In genomic region chr8:73353794-73354179, GRCm38 (mm10) we compare ENCODE assay signal across 8 mouse cellular contexts. TPM values are rescaled to one million over a fixed set of nuclear protein-coding genes. Genes with fewer than 3 reads are reported as not detected.
A peak's percentile ranks its signal among the peaks of the same experiment; 100 is the strongest.
DNase-seq lines count a peak whose midpoint lies in the region; ATAC-seq and TF ChIP-seq lines count a peak whose summit lies in the region.

No protein-coding gene starts in this region.

- H3K36me3 ChIP-seq in heart, adult 2 months (ENCODE audit: control insufficient read depth, insufficient read depth, low read length), result peaks cover 8% of the 10 kb centered on the region
- H3K36me3 ChIP-seq in C2C12 (ENCODE audit: control insufficient read depth, insufficient read depth), result no peaks in the 10 kb centered on the region
- no peaks in the 10 kb centered on the region for H3K36me3 ChIP-seq in forebrain, postnatal 0 days (ENCODE audit: insufficient read depth)
- H3K36me3 ChIP-seq in liver, embryonic 14.5 days (replicated peaks; ENCODE audit: control insufficient read depth, insufficient read depth, low read depth), result no peaks in the 10 kb centered on the region

- no peak for TF ChIP-seq CTCF in heart, adult 2 months (IDR thresholded peaks at IDR 0.05)
- TF ChIP-seq CTCF in C2C12 (IDR thresholded peaks at IDR 0.05; ENCODE audit: control insufficient read depth, insufficient read depth, insufficient read length), result no peak
- TF ChIP-seq CTCF in forebrain, postnatal 0 days (IDR thresholded peaks at IDR 0.05; ENCODE audit: low read depth), result no peak
- TF ChIP-seq CTCF in liver, embryonic 14.5 days (IDR thresholded peaks at IDR 0.05; ENCODE audit: low read depth), result no peak

- peaks cover 34% of the 10 kb centered on the region for H3K79me3 ChIP-seq in C2C12 (ENCODE audit: low read depth)

- peaks cover 6% of the 10 kb centered on the region for H3K4me1 ChIP-seq in heart, adult 2 months (ENCODE audit: control insufficient read depth, insufficient read depth, low read length)
- peaks cover 19% of the 10 kb centered on the region for H3K4me1 ChIP-seq in forebrain, postnatal 0 days (ENCODE audit: insufficient read depth)
- peaks cover 0 to 4% of the 10 kb centered on the region in 2 experiments; a peak in 2 of 4 replicates for H3K4me1 ChIP-seq in liver, embryonic 14.5 days (replicated peaks; ENCODE audit: control insufficient read depth in 2 of 2, insufficient read depth in 2 of 2, low read length in 1 of 2)

- ATAC-seq in forebrain, postnatal 0 days, result peak; percentile 18
- peak; percentile 12; the same call in 1 of the 2 replicates for ATAC-seq in liver, embryonic 14.5 days (ENCODE audit: insufficient read depth)

- no peak for TF ChIP-seq EP300 in heart, adult 2 months (IDR thresholded peaks at IDR 0.05; ENCODE audit: insufficient read depth, low read depth, low read length)
- no peak for TF ChIP-seq EP300 in liver, embryonic 14.5 days (IDR thresholded peaks at IDR 0.05; ENCODE audit: low read depth)

- DNase-seq in heart, adult 2 months, result no peak
- DNase-seq in heart, adult 9 months (ENCODE audit: low spot score in 2 of 2), result no peak
- no peak for DNase-seq in forebrain, postnatal 0 days
- DNase-seq in liver, embryonic 14.5 days (ENCODE audit: low read depth in 3 of 3, low spot score in 3 of 3), result no peak
- no peak for DNase-seq in embryo, embryonic 10 days (ENCODE audit: low spot score)
- DNase-seq in c-Kit-positive CD71-positive TER-119-positive erythroid progenitor cells, embryonic 14.5 days (ENCODE audit: low spot score), result no peak
- no peak for DNase-seq in right cerebral cortex, postnatal 36 days (ENCODE audit: low spot score in 2 of 2)

- no peak for TF ChIP-seq POLR2A in heart, adult 2 months (IDR thresholded peaks at IDR 0.05; ENCODE audit: insufficient read depth, low read depth, low read length)

- no peaks in the 10 kb centered on the region for H3K27me3 ChIP-seq in heart, adult 2 months (ENCODE audit: control insufficient read depth, insufficient read depth, low read length)
- no peaks in the 10 kb centered on the region for H3K27me3 ChIP-seq in C2C12 (ENCODE audit: control insufficient read depth, insufficient read depth, insufficient read length)
- no peaks in the 10 kb centered on the region for H3K27me3 ChIP-seq in forebrain, postnatal 0 days (ENCODE audit: insufficient read depth, low read length)
- H3K27me3 ChIP-seq in liver, embryonic 14.5 days (ENCODE audit: control insufficient read depth, insufficient read depth, low read length), result peaks cover 29% of the 10 kb centered on the region

- peak overlapping the region; percentile 16 for H3ac ChIP-seq in C2C12 (ENCODE audit: control insufficient read depth, insufficient read length, low read depth)

- no peaks in the 10 kb centered on the region for H3K9me3 ChIP-seq in forebrain, postnatal 0 days (ENCODE audit: low read length)
- H3K9me3 ChIP-seq in liver, embryonic 14.5 days (ENCODE audit: control insufficient read depth, low read length), result no peaks in the 10 kb centered on the region

- intact Hi-C loops in heart, adult 2 months (cut with DNase I), result loop anchor here (2.0 to 5.0 kb wide), 2 partner anchors 41 to 121 kb away; no protein-coding TSS in a partner anchor

- peaks cover 1% of the 10 kb centered on the region; the same call in 1 of the 2 replicates for H3K79me2 ChIP-seq in heart, adult 2 months (replicated peaks; ENCODE audit: control insufficient read depth, insufficient read depth, low read length)
- peaks cover 43% of the 10 kb centered on the region for H3K79me2 ChIP-seq in C2C12 (ENCODE audit: control insufficient read depth, insufficient read depth)

- under 1% methylated on average over 16 of the region's 16 CpGs for WGBS in heart, adult 2 months
- WGBS in forebrain, postnatal 0 days, result under 1% methylated on average over 16 of the region's 16 CpGs
- 0% methylated on average over 16 of the region's 16 CpGs for WGBS in liver, embryonic 14.5 days (ENCODE audit: insufficient replicate concordance)

- H3K27ac ChIP-seq in heart, adult 2 months, result peak overlapping the region; percentile 83
- H3K27ac ChIP-seq in forebrain, postnatal 0 days (ENCODE audit: low read depth, low read length), result peak overlapping the region; percentile 89
- no peak overlapping the region for H3K27ac ChIP-seq in liver, embryonic 14.5 days

- peak overlapping the region; percentile 64 for H3K9ac ChIP-seq in heart, adult 2 months (ENCODE audit: low read depth, low read length)
- H3K9ac ChIP-seq in forebrain, postnatal 0 days, result peak overlapping the region; percentile 95
- H3K9ac ChIP-seq in liver, embryonic 14.5 days (replicated peaks), result 0 out of 2 replicates have a peak overlapping the region, but pooled peaks have one; percentile 3

- peak overlapping the region; percentile 99 for H3K4me3 ChIP-seq in heart, adult 2 months
- peak overlapping the region; percentile 39 for H3K4me3 ChIP-seq in C2C12 (ENCODE audit: insufficient read depth, poor library complexity, severe bottlenecking)
- peak overlapping the region; percentile 90 for H3K4me3 ChIP-seq in forebrain, postnatal 0 days (ENCODE audit: low read depth, low read length)
- peak overlapping the region; percentile 62 to 65 for H3K4me3 ChIP-seq in liver, embryonic 14.5 days (ENCODE audit: insufficient read depth in 1 of 2, low read depth in 2 of 2, low read length in 2 of 2)

- peak overlapping the region; percentile 73 for H3K4me2 ChIP-seq in forebrain, postnatal 0 days (ENCODE audit: low read depth)
- peak overlapping the region; percentile 73 for H3K4me2 ChIP-seq in liver, embryonic 14.5 days (ENCODE audit: low read depth)

TF ChIP-seq in C2C12, 6 proteins besides CTCF, POLR2A, EP300 and RAD21:
- no peak for TF ChIP-seq MYOD1 (IDR thresholded peaks at IDR 0.05; ENCODE audit: control insufficient read depth, insufficient read length, low read depth)
- TF ChIP-seq MYOG (IDR thresholded peaks at IDR 0.05; ENCODE audit: control insufficient read depth, extremely low read depth, insufficient read length), result no peak
- no peak for TF ChIP-seq FOSL1 (IDR thresholded peaks at IDR 0.05; ENCODE audit: insufficient read depth, low read length, poor library complexity, severe bottlenecking)
- TF ChIP-seq MAX (IDR thresholded peaks at IDR 0.05), result no peak
- no peak for TF ChIP-seq CEBPB (IDR thresholded peaks at IDR 0.05; ENCODE audit: low read depth)
- TF ChIP-seq USF1 (IDR thresholded peaks at IDR 0.05; ENCODE audit: low read depth), result no peak

RNA-seq across cellular contexts. Expression of gene Large1, which starts 0.4 kb away (rescaled TPM):
- 10 to 100 TPM; 36.0 to 42.0 TPM for total RNA-seq in heart, adult 2 months (2021)
- polyA plus RNA-seq in heart, adult 2 months (2012; rRNA removed), result 20.7 and 39.1 TPM in 2 replicates
- 9.5 TPM for polyA plus RNA-seq in C2C12 (2012; fragmentation: generic; extraction: Trizol)
- total RNA-seq in forebrain, postnatal 0 days (2014; rRNA removed), result 108 and 112 TPM in 2 replicates
- polyA plus RNA-seq in forebrain, postnatal 0 days (2015; fragmentation: Nextera tagmentation; extraction: Ambion mirVana), result 13.2 and 16.7 TPM in 2 replicates
- polyA plus RNA-seq in liver, embryonic 14.5 days (2012; rRNA removed), result 1.1 TPM in 2 replicates
- polyA plus RNA-seq in liver, embryonic 14.5 days (2014; fragmentation: Nextera tagmentation; extraction: Ambion mirVana), result 0.56 and 0.97 TPM in 2 replicates

Comparison
In these comparisons a context has a peak if more than half of its experiments do, and no peak if none do; other contexts are left out.
1. H3K4me3 ChIP-seq: peak in every context shown above with its lines; median percentile 99 in heart, adult 2 months; 90 in forebrain, postnatal 0 days; 64 in liver, embryonic 14.5 days; 39 in C2C12.
2. H3K9ac ChIP-seq: peak in every context shown above with its lines; median percentile 95 in forebrain, postnatal 0 days; 64 in heart, adult 2 months; 3 in liver, embryonic 14.5 days.